Mouse (Mus musculus) small intestine, adult 2 months (tissue): ENCODE data around the gene Tmem63a. TPM values are rescaled to one million over a fixed set of nuclear protein-coding genes. Genes with fewer than 3 reads are reported as not detected.
"Not testable (repeated sequence)": the region's sequence is repeated elsewhere in the genome, so short reads cannot be mapped to it uniquely, and the experiment has no call there.

Experiments used
- H3K27ac ChIP-seq: fragments of 200-500 bp; 2 replicates; pipeline ENCODE4 v1.5.1; 2012; ENCODE audit warnings: low read depth, low read length, control low read depth, inconsistent platforms; ENCODE audit not compliant: insufficient read depth
- H3K27me3 ChIP-seq: fragments of 200-500 bp; 2 replicates; pipeline ENCODE4 v1.6.1; 2012; ENCODE audit warnings: mild to moderate bottlenecking, moderate library complexity, low read length, inconsistent platforms; ENCODE audit not compliant: control insufficient read depth, insufficient read depth
- H3K36me3 ChIP-seq: fragments of 200-500 bp; 2 replicates; pipeline ENCODE4 v1.6.1; 2012; ENCODE audit warnings: mild to moderate bottlenecking, low read length, control low read depth, inconsistent platforms; ENCODE audit not compliant: control insufficient read depth, insufficient read depth
- H3K4me1 ChIP-seq: fragments of 200-500 bp; 2 replicates; pipeline ENCODE4 v1.6.1; 2012; ENCODE audit warnings: low read length, inconsistent platforms, mixed read lengths; ENCODE audit not compliant: control insufficient read depth, insufficient read depth, insufficient read length
- H3K4me3 ChIP-seq: fragments of 200-500 bp; 2 replicates; pipeline ENCODE4 v1.5.1; 2012; ENCODE audit warnings: low read depth, mild to moderate bottlenecking, control low read depth, inconsistent platforms, low read length, moderate library complexity
- CTCF ChIP-seq: fragments of 200-500 bp; IDR thresholded peaks from 2 replicates; pipeline ENCODE4 v1.5.1; 2012; ENCODE audit warnings: low read depth, mild to moderate bottlenecking, control low read depth, inconsistent platforms, low read length, moderate library complexity, mixed read lengths; ENCODE audit not compliant: insufficient replicate concordance, insufficient read length; ENCODE audit errors: extremely low read depth
- POLR2A ChIP-seq: fragments of 200-500 bp; IDR thresholded peaks from 2 replicates; pipeline ENCODE4 v1.6.1; 2012; ENCODE audit warnings: low read depth, mild to moderate bottlenecking, control low read depth, inconsistent platforms, low read length, moderate library complexity
- WGBS: fragments of 180-500 bp; shearing (Covaris S2); methylation state at CpG from one replicate; pipeline ENCODE4 v1.1.7; 2018; 5-methylcytosine and 5-hydroxymethylcytosine counted together
- polyA plus RNA-seq: library from polyadenylated mRNA; depleted of rRNA; stranded (reverse); fragments of >200 nt; gene quantifications from 2 replicates; pipeline ENCODE4 v1.2.3, GENCODE M21; 2012; rRNA removed

The Tmem63a gene
- 23.5 and 31.9 TPM in 2 replicates for polyA plus RNA-seq

DNA sequence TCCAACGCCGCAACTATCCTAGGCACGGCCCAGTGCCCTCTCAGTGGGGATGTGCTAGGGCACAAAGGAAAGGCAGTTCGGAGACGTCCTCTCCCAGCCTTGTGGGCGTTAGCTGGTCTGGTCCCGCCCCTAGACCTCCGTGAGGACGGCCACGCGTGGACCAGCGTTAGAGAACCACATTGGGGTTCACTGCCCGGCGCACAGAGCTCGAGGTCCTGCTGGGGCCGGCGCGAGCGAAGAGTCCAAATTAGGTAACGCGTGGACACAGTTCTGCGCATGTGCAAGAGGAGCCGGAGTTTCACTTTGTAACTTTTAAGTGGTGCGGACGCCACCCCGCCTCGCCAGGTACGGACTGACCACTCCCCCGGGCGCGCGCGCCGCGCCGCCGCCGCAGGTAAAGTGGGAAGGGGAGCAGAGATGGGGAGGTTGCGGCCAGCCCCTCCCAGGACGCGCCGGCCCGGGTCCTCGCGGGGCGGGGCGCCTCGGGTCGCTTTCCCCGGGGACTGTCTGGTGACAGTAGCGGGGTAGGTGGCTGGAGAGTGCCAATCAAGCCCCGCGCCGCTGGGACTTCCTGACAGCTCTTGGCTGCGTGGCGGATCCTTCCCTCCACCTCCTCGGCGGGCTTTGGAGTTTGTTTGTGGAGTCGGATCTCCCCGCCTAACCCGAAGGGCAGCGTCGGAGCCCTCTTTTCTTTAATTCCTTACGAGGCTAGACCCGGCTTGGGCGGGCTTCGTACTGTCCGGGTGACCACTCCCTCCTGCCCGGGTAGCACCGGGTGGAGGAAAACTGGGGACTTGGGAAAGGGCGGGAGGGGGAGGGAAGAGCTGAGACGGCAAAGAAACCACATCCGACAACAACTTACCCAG, at the start of gene Tmem63a:
TSS of gene Tmem63a (plus strand) at position 179 of the 866 bp plus-strand sequence.
- Histone ChIP-seq H3K27ac (peak within 1 kb of the TSS; percentile 77), H3K36me3 (no peaks in the 10 kb centered on the region), H3K27me3 (no peaks in the 10 kb centered on the region), H3K4me1 (peaks cover 26% of the 10 kb centered on the region), H3K4me3 (peak within 1 kb of the TSS; percentile 80)
- TF ChIP-seq POLR2A (peak; percentile 69), CTCF (no peak)
- under 1% methylated on average over 73 of the region's 73 CpGs for WGBS

GRCm38 (mm10) chr1:180892808-180893207, 49.3 kb upstream of the Tmem63a start, which contains the start of gene Lefty2:
Gene Lefty2 (plus strand): TSS chr1:180893108.
- Histone ChIP-seq H3K27me3 (peaks cover 9% of the 10 kb centered on the region; the same call in 1 of the 2 replicates), H3K36me3 (no peaks in the 10 kb centered on the region), H3K4me3 (no peak within 1 kb of the TSS), H3K4me1 (peaks cover 11% of the 10 kb centered on the region), H3K27ac (no peak within 1 kb of the TSS)
- TF ChIP-seq POLR2A: no peak
- TF ChIP-seq CTCF: no peak
- WGBS: 69% methylated on average over 10 of the region's 10 CpGs

GRCm38 (mm10) chr1:180894088-180894987, 47.8 kb upstream of the Tmem63a start:
- not testable (repeated sequence) for H3K27ac ChIP-seq, H3K36me3 ChIP-seq, H3K4me3 ChIP-seq, H3K27me3 ChIP-seq, H3K4me1 ChIP-seq
- WGBS: 12% methylated on average over 51 of the region's 51 CpGs

- no peak overlapping the region for H3K27ac ChIP-seq
- no peaks in the 10 kb centered on the region; the same call in 1 of the 2 replicates for H3K4me1 ChIP-seq
- H3K36me3 ChIP-seq: no peaks in the 10 kb centered on the region
- TF ChIP-seq POLR2A (no peak), CTCF (no peak)
- WGBS: 2% methylated on average over 4 of the region's 4 CpGs
- H3K27me3 ChIP-seq: no peaks in the 10 kb centered on the region
- H3K4me3 ChIP-seq: no peak overlapping the region
Observed at GRCm38 (mm10) chr1:180901107-180901506, 41.0 kb upstream of the Tmem63a start.

DNA sequence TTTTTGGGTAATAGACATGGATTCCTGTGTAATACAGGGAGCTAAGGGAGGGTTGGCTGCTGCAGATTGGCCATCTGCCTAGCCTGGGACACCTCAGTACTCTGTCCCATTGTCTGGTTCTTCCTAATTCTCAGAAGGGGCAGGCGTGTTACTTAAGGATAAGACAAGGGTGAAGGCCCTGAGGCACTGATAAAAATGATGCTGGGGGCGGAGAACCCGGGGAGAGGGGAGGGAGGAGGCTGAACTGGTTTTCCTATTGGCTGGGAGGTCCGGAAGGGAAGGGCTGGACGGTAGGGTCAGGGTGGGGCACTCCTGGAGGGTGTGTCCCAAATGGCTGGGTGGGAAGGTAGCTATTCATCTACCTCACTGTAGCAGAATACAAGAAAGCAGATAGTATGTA, 39.2 kb upstream of the Tmem63a start:
- no peak overlapping the region for H3K4me3 ChIP-seq
- WGBS: 20% methylated on average over 5 of the region's 5 CpGs
- H3K27me3 ChIP-seq: no peaks in the 10 kb centered on the region
- peaks cover 9% of the 10 kb centered on the region for H3K36me3 ChIP-seq
- no peaks in the 10 kb centered on the region; the same call in 1 of the 2 replicates for H3K4me1 ChIP-seq
- H3K27ac ChIP-seq: no peak overlapping the region
- TF ChIP-seq POLR2A (no peak), CTCF (no peak)

DNA sequence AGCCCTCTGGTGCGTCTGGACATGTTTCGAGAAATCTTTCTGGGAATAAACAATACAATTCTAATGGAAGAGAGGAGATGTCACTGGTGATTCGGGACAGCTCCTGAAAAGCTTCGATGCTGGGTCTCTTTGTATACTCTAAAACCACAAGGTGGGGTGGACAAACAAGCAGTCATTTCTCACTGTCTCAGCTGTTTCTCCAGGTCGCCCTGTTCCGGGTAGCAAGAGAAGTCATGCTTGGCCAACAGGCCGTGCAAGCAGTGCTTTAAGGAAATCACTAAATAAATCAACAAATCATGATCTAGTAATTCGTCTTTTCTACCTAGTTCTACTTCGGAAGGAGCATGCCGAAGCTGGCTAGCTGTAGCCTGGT, 38.5 kb upstream of the Tmem63a start:
- H3K27ac ChIP-seq: peak overlapping the region; percentile 70
- H3K4me1 ChIP-seq: no peaks in the 10 kb centered on the region; the same call in 1 of the 2 replicates
- TF ChIP-seq POLR2A (no peak), CTCF (no peak)
- WGBS: 19% methylated on average over 10 of the region's 10 CpGs
- H3K4me3 ChIP-seq: peak overlapping the region; percentile 70
- no peaks in the 10 kb centered on the region for H3K27me3 ChIP-seq
- H3K36me3 ChIP-seq: peaks cover 9% of the 10 kb centered on the region
